Mouse (Mus musculus) adrenal gland (tissue): Measurements from ENCODE around the gene Atmin.

Experiments
- intact Hi-C: fragments of 180-260 bp; cut with DNase I; formaldehyde crosslinking; loops from one replicate; pipeline ENCODE4 v1.15.1; 2025

Atmin gene

GRCm38 (mm10) chr8:116946851-116947250, 3.7 kb downstream of the Atmin start:
- intact Hi-C loops, result no loop called here

GRCm38 (mm10) chr8:116947589-116947988, 4.4 kb downstream of the Atmin start:
- intact Hi-C loops, result no loop called here

GRCm38 (mm10) chr8:116951369-116951768, 8.2 kb downstream of the Atmin start:
- intact Hi-C loops, result no loop called here

- intact Hi-C loops, result no loop called here
These were observed 8.6 kb downstream of the Atmin start for GRCm38 (mm10) chr8:116951778-116952177.

GRCm38 (mm10) chr8:116952428-116952827, 9.2 kb downstream of the Atmin start:
- intact Hi-C loops, result no loop called here

- intact Hi-C loops, result no loop called here
These were observed 11.2 kb downstream of the Atmin start for GRCm38 (mm10) chr8:116954415-116954814.

GRCm38 (mm10) chr8:116969531-116969930, 26.3 kb downstream of the Atmin start:
- intact Hi-C loops, result no loop called here

GRCm38 (mm10) chr8:116975066-116975465, 31.9 kb downstream of the Atmin start:
- intact Hi-C loops, result loop anchor here (5.0 kb wide), 1 partner anchor 33 kb away; the partner anchor contains the start of gene Atmin

GRCm38 (mm10) chr8:116975606-116976005, 32.4 kb downstream of the Atmin start:
- intact Hi-C loops, result loop anchor here (5.0 kb wide), 1 partner anchor 33 kb away; the partner anchor contains the start of gene Atmin

- intact Hi-C loops, result loop anchor here (2.0 to 5.0 kb wide), 2 partner anchors 36 to 57 kb away; partner anchors contain the start of genes Atmin, Cenpn and Cmc2
These were observed 34.9 kb downstream of the Atmin start for GRCm38 (mm10) chr8:116978052-116978451.

GRCm38 (mm10) chr8:116978631-116979256, 35.6 kb downstream of the Atmin start, which contains the start of gene 1700030J22Rik:
Gene 1700030J22Rik (minus strand): TSS chr8:116978959.
- intact Hi-C loops, result loop anchor here (2.0 to 5.0 kb wide), 2 partner anchors 36 to 58 kb away; partner anchors contain the start of genes Atmin, Cenpn and Cmc2

GRCm38 (mm10) chr8:116980117-116980516, 36.9 kb downstream of the Atmin start:
- intact Hi-C loops, result no loop called here

- intact Hi-C loops, result no loop called here
These were observed 46.6 kb downstream of the Atmin start for GRCm38 (mm10) chr8:116989842-116990241.

- intact Hi-C loops, result no loop called here
These were observed 48.0 kb downstream of the Atmin start for GRCm38 (mm10) chr8:116991241-116991640.

- intact Hi-C loops, result no loop called here
These were observed 49.2 kb downstream of the Atmin start for GRCm38 (mm10) chr8:116992176-116992971.

- intact Hi-C loops, result no loop called here
These were observed 50.1 kb downstream of the Atmin start, which contains the start of gene Gcsh for GRCm38 (mm10) chr8:116993095-116993867. Gene Gcsh (minus strand): TSS chr8:116993537.

GRCm38 (mm10) chr8:116994016-116994716, 51.0 kb downstream of the Atmin start:
- intact Hi-C loops, result no loop called here
